Mouse (Mus musculus) spleen, adult 18-20 months (tissue): Measurements from ENCODE around the gene Hacd2.

Experiments
- DNase-seq, 2 experiments: peaks; one replicate each; pipeline ENCODE4 v3.0.0; 2022; ENCODE audit warnings: mixed read lengths in 2 of 2

Hacd2 gene

GRCm38 (mm10) chr16:35007361-35007760, 14.9 kb upstream of the Hacd2 start:
- no peak for DNase-seq

DNA sequence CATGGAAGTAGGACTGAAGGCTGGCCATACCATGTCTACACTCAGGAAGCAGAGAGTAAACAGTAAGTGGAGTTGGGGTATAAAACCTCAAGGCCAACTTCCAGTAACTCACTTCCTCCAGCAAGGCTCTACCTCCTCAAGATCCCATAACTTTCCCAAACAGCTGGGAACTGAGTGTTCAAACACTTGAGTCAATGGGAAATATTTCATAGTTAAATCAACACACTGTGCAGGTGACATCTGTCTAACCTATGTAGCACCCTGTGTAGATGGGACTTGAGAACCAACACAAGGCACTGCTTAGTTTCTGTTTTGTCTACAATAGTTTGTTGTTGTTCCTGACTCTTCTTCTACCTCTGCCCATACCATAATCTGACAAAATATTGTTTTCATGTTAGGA, 13.8 kb upstream of the Hacd2 start:
- no peak for DNase-seq

- no peak for DNase-seq
Measured at GRCm38 (mm10) chr16:35013501-35013900, 8.7 kb upstream of the Hacd2 start.

GRCm38 (mm10) chr16:35016491-35016890, 5.7 kb upstream of the Hacd2 start:
- no peak for DNase-seq

DNA sequence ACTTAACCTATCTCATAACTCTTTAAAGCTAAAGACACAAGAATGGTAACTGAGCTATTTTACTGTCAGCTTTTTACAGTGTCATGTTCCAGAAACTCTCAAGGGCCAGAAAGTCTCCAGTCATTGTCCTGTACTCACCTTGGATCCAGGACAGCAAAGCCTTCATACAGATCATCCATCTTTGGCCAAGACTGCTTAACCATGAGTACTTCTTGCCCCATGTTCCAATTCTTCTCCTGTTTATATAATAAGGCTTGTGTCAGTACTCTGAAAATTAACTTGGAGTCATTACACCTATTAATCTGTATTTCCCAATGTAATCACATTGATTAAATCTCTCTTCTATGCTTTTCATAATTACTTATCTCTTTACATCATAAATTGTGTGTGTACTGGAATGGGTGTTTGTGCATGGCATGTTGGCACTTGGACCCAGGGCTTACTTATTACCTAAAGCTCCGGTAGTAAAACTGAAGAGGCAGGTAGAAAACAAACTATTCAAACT, 3.7 kb upstream of the Hacd2 start:
- no peak for DNase-seq

- DNase-seq: no peak
Measured at GRCm38 (mm10) chr16:35021903-35022241, 356 bp upstream of the Hacd2 start.

DNA sequence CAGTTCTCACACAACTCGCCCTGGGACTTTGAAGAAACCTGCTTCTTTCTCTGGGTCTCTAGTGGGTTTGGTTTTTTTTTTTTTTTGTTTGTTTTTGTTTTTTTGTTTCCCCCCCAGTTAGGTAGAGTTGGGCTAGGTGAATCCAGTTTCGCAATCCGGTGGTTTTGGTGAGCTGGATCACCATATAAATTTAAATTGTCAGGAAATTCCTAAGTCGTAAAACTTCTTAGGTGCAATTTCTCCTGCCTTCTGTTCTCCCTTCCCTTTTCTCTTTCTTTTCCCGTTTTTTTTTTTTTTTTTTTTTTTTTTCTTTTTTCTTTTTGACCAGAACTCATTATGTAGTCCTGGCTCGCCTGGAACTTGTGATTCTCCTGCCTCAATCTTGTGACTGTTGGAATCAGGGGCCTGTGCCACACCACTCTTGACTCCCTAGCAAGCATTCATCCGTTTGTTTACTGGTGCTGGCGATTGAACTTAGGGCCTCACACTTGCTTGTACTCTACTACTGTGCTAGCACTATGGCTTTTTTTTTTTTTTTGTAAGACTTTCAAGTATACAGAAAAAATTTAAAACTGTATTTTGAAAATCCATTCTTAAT, 1.0 kb downstream of the Hacd2 start:
- DNase-seq: no peak

DNA sequence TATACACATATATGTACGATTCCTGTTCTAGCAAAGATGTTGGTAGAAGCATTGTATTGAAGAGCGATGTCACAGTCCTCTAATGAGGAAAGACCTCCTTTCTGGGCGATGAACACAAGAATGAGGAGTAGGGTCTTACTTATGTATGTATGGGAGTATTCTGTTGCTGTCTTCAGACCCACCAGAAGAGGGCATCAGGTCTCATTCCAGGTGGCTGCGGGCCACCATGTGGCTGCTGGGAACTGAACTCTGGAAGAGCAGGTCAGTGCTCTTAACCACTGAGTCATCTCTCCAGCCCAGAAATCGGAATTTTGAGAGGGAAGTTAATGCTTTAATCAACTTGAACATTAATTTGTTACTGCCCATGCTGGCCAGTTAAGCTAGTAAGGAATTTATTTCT, 2.1 kb downstream of the Hacd2 start:
- no peak for DNase-seq

- no peak for DNase-seq
Measured at GRCm38 (mm10) chr16:35025347-35025746, 3.1 kb downstream of the Hacd2 start.

- DNase-seq: no peak
Measured at GRCm38 (mm10) chr16:35033241-35033640, 11.0 kb downstream of the Hacd2 start.

DNA sequence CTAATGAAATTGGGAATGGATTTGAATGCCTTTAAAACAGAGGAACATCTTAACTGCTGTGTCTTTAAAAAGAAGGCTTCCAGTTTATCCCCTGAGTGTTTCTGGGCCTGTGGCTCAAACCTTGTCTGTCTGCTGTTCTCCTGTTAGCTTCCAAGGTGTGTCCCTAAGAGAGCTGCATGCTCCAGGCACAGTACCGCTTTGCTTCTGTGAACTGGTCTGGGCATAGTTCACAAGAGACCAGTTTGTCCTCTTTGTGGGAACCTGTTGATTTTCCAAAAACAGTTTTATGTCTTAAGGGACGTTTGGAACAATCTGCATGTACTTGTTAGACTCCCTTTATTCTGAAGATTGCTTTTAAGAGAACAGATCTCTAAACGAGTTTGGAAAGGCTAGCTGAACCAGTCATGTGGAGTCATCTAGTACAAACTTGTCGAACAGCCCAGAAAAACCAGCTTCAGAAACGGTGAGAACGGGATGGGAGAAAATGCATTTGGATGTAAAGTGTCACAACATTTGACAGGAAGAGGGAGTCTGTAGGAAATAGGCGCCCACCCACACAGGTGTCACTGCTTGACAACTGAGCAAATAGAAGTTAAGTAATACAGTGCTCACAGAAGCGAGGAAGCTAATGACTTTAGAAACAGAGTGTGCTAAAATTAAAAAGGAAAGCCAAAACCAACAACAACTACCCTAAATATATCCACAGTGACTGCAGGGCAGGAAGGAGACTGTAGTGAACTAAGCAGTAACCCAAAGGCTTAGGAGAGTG, 11.8 kb downstream of the Hacd2 start:
- no peak for DNase-seq

DNA sequence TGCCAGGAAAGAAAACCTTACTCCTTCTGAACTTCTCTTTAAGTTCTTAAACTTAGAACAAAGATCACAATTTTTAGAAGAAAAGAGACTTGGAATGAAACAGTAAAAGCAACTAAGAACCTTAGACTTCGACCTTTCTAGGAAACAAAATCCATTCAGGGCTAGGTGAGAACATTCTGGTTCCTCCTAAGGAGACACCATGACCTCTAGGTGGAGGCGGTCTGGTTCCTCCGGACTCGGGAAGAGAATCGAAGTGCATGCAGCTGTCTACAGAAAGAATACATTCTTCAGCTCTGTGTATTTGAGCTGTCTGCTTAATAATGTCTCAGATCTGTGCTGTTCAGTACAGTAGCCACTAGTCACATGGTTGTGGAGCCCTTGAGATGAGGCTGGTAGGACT, 12.7 kb downstream of the Hacd2 start:
- no peak for DNase-seq

GRCm38 (mm10) chr16:35036754-35037153, 14.5 kb downstream of the Hacd2 start:
- DNase-seq: no peak

DNA sequence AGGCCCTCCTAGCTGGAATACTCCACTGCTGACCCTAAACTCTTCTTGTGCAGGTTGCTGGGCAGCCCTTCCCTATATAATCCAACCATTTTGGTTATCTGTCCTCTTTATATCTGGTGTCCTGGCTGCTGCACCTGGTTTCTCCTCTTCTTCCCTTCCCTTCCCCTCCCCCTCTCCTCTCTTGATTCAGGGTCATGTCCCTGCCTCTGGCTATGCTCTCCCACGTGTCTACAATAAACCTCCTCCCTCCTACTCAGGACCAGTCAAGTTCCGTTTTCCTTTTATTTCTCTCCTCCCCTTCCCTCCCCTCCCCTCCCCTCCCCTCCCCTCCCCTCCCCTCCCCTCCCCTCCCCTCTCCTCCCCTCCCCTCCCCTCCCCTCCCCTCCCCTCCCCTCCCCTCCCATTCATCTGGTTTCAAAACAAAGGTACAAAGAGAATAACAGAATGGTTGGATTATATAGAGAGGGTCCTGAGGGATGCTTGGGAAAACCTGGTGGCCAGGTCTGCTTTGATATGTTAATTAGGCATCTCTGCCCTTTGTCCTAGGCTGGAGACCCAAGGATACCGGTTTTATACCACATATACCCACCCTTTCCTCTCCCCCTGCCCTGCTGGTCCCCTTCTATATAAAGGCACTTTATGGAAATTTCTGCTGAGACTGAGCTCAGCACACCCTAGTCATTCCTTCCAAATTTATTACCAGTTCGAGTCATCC, 16.3 kb downstream of the Hacd2 start:
- DNase-seq: no peak

GRCm38 (mm10) chr16:35040154-35040553, 17.9 kb downstream of the Hacd2 start:
- no peak for DNase-seq

DNA sequence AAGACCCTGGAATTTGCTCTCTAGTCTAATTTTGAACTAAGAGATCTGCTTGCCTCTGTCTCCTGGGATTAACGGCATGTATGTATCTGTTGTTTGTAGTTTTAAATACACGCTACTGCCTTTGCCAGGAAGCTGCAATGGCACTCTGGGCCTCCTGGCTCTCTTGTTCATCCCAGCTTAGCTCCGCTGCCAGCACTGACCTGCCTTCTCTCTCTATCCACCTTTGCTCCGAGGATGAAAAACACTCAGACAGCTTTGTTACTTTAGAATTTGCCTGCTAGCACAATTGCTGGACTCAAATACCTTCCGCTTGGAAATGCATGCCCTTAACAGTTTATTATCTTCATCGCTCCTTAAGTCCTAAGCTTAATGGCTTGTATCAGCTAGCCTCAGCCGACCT, 18.8 kb downstream of the Hacd2 start:
- no peak for DNase-seq

DNA sequence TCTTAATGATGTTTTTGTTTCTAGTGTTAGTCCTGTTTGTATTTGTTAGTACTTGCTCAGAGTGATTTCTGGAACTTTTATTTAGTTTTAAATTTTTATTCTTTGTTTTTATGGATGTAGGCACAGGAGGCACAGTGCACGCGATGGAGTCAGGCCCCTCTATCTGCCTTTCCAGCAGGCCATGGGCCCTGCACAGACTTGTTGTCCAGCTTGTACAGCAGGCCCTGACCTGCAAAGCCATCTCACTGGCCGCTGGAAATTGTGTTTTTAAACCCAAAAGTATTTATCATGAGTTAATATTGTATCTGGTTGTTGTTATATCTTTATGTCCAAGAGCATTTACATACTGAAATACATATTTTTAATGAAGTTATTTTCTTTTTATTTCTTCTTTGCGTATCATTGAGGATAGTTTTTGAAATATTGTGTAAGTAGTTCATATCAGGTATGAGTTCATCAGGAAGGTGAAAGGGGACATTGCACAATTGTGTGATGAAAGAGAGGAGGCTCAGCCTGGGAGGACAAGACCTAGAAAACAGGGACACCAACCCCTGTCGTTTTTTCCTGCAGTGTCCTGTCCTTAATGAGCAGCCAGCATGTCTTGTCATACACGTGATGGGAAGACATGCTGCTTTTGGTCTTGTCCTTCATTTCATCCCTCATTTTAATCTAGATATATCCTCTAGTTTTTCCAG, 24.0 kb downstream of the Hacd2 start:
- no peak for DNase-seq

DNA sequence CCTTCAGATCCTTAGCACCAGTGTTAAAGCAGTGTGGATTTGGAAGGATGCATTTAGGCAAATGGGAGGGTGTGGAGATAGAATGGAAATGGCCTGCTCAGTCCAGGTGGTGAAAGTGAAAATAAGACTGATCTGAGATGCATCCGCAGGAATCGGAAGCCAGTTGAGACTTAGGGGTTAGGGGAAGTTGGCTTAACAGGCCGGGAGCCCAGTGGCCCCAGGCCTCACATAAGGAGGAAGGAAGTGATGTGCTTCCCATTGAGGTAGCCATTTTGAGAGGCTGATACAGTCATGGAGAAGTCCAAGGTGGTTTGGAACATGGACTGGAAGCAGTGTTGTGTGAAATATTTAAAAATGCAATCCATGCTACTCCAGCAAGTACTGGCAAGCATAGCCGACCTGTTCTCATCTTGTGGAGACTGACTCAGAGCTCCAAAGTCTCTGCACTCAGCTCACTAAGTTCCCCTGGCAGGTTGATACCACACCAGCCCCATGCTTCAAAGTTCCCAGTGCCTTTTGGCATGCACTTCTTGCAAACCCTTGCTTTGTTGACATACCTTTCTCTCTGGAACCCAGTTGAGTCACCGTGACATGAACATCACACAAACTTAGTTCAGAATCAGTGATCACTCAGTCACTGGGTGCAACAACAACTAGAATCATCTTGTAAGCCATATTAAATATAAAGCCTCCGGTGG, 25.2 kb downstream of the Hacd2 start:
- no peak for DNase-seq

GRCm38 (mm10) chr16:35051066-35051465, 28.8 kb downstream of the Hacd2 start:
- no peak for DNase-seq

GRCm38 (mm10) chr16:35052191-35052590, 30.0 kb downstream of the Hacd2 start:
- DNase-seq: no peak

DNA sequence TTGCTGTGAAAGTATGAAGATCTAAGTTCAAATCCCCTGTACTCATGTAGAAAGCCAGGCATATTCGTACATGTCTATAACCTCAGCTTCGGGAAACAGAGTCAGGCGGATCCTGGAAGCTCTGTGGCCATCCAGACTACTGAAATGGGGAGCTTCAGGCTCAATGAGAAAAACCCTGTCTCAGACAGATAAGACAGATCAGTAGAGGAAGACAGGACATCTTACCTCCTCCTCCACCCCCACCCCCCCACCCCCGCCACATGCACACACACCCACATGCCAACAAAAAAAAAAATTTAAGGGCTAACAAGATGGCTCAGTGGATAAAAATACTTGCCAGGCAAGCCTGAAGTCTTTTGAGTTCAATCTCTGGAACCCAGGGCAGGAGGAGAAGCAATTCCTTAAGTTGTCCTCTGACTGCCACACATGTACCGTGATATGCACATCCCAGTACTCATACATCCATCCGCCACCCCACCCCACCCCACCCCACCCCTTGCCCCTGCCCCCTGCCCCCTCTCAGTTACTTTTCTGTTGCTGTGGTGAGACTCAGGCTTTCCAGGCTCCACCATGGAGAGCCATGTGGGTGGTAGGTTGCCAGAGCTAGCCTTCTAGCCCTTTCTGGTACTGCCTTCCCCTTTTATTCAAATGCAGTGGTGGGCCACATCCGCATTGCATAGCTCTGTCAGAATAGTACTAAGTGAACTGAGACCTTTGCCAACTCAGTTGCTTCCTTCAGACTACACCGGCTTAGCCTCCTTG, 32.4 kb downstream of the Hacd2 start:
- no peak for DNase-seq

GRCm38 (mm10) chr16:35055194-35055506, 32.9 kb downstream of the Hacd2 start:
- DNase-seq: no peak
